Mouse (Mus musculus): ENCODE measurements around the gene Pan2. TPM values are rescaled to one million over a fixed set of nuclear protein-coding genes. Genes with fewer than 3 reads are reported as not detected.
A peak's percentile ranks its signal among the peaks of the same experiment; 100 is the strongest.
"Not testable (repeated sequence)": the region's sequence is repeated elsewhere in the genome, so short reads cannot be mapped to it uniquely, and the experiment has no call there.

Gene Pan2
- total RNA-seq, 2 experiments from 2014 or later = 15.8 TPM

- no peak for TF ChIP-seq CTCF (IDR thresholded peaks at IDR 0.05)
- intact Hi-C loops (cut with DNase I) = no loop called here
- Histone ChIP-seq H3K4me3 (peak overlapping the region; percentile 79), H3K27ac (peak overlapping the region; percentile 79; the same call in 1 of the 2 replicates)
- DNase-seq (ENCODE audit: extremely low spot score in 1 of 2, low spot score in 2 of 2) = no peak
Observed at GRCm38 (mm10) chr10:128269206-128269910, 33.8 kb upstream of the Pan2 start.

GRCm38 (mm10) chr10:128270287-128270841 is 32.8 kb upstream of the Pan2 start, which contains the start of gene Stat2:
TSS of gene Stat2 (plus strand) at chr10:128270559.
- intact Hi-C loops (cut with DNase I) = loop anchor here (5.0 kb wide), 2 partner anchors 38 to 178 kb away; partner anchors contain the start of genes Baz2a and Timeless
- Histone ChIP-seq H3K4me3 (peak within 1 kb of the TSS; percentile 79), H3K27ac (peak within 1 kb of the TSS; percentile 90)
- no peak for TF ChIP-seq CTCF (IDR thresholded peaks at IDR 0.05)
- DNase-seq (ENCODE audit: extremely low spot score in 1 of 2, low spot score in 2 of 2) = peak; percentile 94 to 95

GRCm38 (mm10) chr10:128270866-128271265 is 32.3 kb upstream of the Pan2 start:
- no peak for DNase-seq (ENCODE audit: extremely low spot score in 1 of 2, low spot score in 2 of 2)
- intact Hi-C loops (cut with DNase I) = loop anchor here (5.0 kb wide), 2 partner anchors 39 to 179 kb away; partner anchors contain the start of genes Baz2a and Timeless

GRCm38 (mm10) chr10:128271883-128272282 is 31.3 kb upstream of the Pan2 start:
- no peak overlapping the region for H3K27ac ChIP-seq
- intact Hi-C loops (cut with DNase I) = loop anchor here (5.0 kb wide), 2 partner anchors 40 to 180 kb away; partner anchors contain the start of genes Baz2a and Timeless
- TF ChIP-seq CTCF (IDR thresholded peaks at IDR 0.05) = peak; percentile 11
- no peak for DNase-seq (ENCODE audit: extremely low spot score in 1 of 2, low spot score in 2 of 2)
- no peak overlapping the region for H3K4me3 ChIP-seq

More at GRCm38 (mm10) chr10:128270866-128271265, 32.3 kb upstream of the Pan2 start:
- TF ChIP-seq CTCF (IDR thresholded peaks at IDR 0.05) = no peak; the same call in 1 of the 2 replicates
- peak overlapping the region; percentile 90 for H3K27ac ChIP-seq
- peak overlapping the region; percentile 79 for H3K4me3 ChIP-seq

GRCm38 (mm10) chr10:128272819-128273439 is 30.2 kb upstream of the Pan2 start:
- not testable (repeated sequence) for DNase-seq (ENCODE audit: extremely low spot score in 1 of 2, low spot score in 2 of 2); H3K27ac ChIP-seq; H3K4me3 ChIP-seq
- TF ChIP-seq CTCF (IDR thresholded peaks at IDR 0.05) = peak; percentile 4; the same call in 1 of the 2 replicates
- intact Hi-C loops (cut with DNase I) = loop anchor here (5.0 kb wide), 2 partner anchors 41 to 181 kb away; partner anchors contain the start of genes Baz2a and Timeless

GRCm38 (mm10) chr10:128275374-128275773 is 27.8 kb upstream of the Pan2 start:
- intact Hi-C loops (cut with DNase I); H3K27ac ChIP-seq; H3K4me3 ChIP-seq; DNase-seq (ENCODE audit: extremely low spot score in 1 of 2, low spot score in 2 of 2): not testable (repeated sequence)

GRCm38 (mm10) chr10:128278158-128278557 is 25.0 kb upstream of the Pan2 start:
- TF ChIP-seq CTCF (IDR thresholded peaks at IDR 0.05) = no peak

GRCm38 (mm10) chr10:128280943-128281342 is 22.2 kb upstream of the Pan2 start:
- TF ChIP-seq CTCF (IDR thresholded peaks at IDR 0.05) = no peak
- intact Hi-C loops (cut with DNase I) = no loop called here
- Histone ChIP-seq H3K27ac (no peak overlapping the region), H3K4me3 (no peak overlapping the region)
- no peak for DNase-seq (ENCODE audit: extremely low spot score in 1 of 2, low spot score in 2 of 2)

More at GRCm38 (mm10) chr10:128278158-128278557, 25.0 kb upstream of the Pan2 start:
- Histone ChIP-seq H3K27ac (no peak overlapping the region), H3K4me3 (no peak overlapping the region)
- no peak for DNase-seq (ENCODE audit: extremely low spot score in 1 of 2, low spot score in 2 of 2)
- intact Hi-C loops (cut with DNase I) = no loop called here

GRCm38 (mm10) chr10:128281682-128282081 is 21.5 kb upstream of the Pan2 start:
- intact Hi-C loops (cut with DNase I) = no loop called here

GRCm38 (mm10) chr10:128282886-128283450 is 20.2 kb upstream of the Pan2 start:
- intact Hi-C loops (cut with DNase I) = no loop called here
- no peak for TF ChIP-seq CTCF (IDR thresholded peaks at IDR 0.05)
- H3K27ac ChIP-seq = no peak overlapping the region
- H3K4me3 ChIP-seq = no peak overlapping the region
- DNase-seq (ENCODE audit: extremely low spot score in 1 of 2, low spot score in 2 of 2) = no peak

More at GRCm38 (mm10) chr10:128281682-128282081, 21.5 kb upstream of the Pan2 start:
- Histone ChIP-seq H3K4me3 (no peak overlapping the region), H3K27ac (no peak overlapping the region)
- no peak for DNase-seq (ENCODE audit: extremely low spot score in 1 of 2, low spot score in 2 of 2)
- no peak for TF ChIP-seq CTCF (IDR thresholded peaks at IDR 0.05)
